Mouse (Mus musculus): ENCODE results near the gene Slc39a13.

Gene Slc39a13

GRCm38 (mm10) chr2:91088987-91089386, 18.8 kb upstream of the Slc39a13 start:
- DNase-seq (ENCODE audit: low spot score): no peak

DNA sequence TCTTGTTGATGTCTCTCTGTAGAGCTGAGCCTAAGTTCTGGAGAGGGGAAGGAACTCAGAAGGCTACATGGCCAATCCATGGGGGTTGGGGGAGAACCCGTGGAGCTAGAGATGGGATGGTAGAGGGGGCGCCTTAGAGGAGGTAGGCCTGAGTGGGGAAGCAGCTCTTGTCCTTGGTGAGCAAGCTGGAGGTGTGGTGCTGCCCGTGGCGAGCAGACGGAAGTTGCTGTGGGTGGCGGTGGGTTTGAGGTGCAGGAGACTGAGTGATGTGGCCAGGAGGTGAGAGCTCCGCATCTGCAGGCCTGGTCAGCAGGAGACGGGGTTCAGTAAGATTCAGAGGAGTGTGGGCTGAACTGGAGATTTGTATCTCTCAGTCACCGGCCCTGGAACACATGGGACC, 17.2 kb upstream of the Slc39a13 start:
- DNase-seq (ENCODE audit: low spot score): no peak

GRCm38 (mm10) chr2:91086392-91087237, 16.4 kb upstream of the Slc39a13 start:
- DNase-seq (ENCODE audit: low spot score): no peak

GRCm38 (mm10) chr2:91085494-91086391, 15.5 kb upstream of the Slc39a13 start:
- DNase-seq (ENCODE audit: low spot score): no peak

GRCm38 (mm10) chr2:91084179-91084820, 14.1 kb upstream of the Slc39a13 start:
- DNase-seq (ENCODE audit: low spot score): no peak

DNA sequence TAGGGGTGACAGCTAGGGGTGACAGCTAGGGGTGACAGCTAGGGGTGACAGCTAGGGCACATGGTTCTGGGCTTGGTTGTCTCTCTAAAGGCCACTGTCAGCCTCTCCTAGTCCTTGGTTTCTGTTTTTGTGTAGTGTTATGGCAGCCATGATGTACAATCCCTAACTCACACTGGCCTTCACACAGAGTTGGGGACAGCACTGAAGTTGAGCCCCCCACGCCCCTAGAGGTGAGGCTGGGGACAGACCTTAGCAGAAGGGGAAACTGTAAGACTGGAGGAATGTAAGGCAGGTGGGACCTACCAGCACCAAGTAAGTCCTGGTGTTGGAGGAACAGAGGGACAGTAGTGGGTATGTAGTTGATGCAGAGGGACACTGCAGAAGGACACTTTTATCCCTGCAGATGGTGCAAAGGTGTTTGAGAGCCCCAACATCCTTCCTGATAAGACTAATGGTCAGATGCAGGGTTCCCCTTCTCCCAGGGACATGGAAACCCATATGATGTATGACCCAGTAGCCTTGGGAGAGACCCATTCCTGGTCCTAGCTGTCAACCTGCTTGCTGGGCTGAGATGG, 13.2 kb upstream of the Slc39a13 start:
- no peak for DNase-seq (ENCODE audit: low spot score)

- DNase-seq (ENCODE audit: low spot score): no peak
Measured at GRCm38 (mm10) chr2:91082844-91083243, 12.6 kb upstream of the Slc39a13 start.

DNA sequence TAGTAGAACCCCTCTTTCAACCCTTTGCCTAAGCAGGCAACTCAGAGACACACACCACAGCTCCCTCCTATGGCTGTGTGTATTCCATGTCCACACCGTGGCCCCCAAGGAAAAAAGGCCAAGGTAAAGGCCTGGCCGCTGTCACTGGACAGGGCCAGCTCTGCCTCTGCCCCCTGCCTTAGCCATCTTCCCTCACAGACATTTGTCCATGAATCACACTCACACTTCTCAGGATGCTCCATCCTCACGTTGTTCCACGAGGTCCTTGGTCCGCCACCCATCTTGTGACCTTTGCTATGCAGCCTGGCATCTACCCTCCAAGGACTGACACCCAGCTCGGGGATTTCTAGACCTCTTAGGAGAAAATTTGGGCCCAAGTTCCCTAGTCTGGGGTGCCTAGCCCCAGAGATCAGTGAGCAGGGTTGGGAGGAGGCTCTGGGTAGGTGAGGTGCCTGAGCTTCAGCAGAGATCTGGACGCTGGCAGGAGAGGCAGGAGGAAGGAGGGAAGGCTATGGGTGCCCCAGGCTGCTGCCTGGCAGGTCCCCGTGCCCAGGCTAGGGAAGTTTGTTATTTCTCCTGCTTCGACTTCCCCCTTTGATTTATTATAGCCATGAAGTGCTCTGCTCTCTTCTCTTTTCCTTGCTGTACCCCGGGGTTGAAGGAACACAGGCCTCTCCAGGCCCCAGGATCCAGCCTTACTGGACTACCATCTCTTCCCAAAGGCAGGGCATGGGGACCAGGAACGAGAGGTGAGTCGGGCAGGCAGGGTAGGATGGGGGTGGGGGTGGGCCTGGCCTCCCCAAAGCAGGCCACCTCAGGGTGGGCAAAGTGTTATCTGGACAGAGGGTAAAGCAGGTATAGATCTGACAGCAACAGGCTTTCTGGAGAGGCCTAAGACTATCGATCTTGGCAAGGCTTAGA, 11.8 kb upstream of the Slc39a13 start, which contains the start of gene Spi1:
Spi1 (plus strand) TSS at position 616 of the 921 bp plus-strand sequence.
- DNase-seq (ENCODE audit: low spot score): no peak

- no peak for DNase-seq (ENCODE audit: low spot score)
Measured at GRCm38 (mm10) chr2:91080784-91081513, 10.7 kb upstream of the Slc39a13 start.

GRCm38 (mm10) chr2:91079026-91079384, 8.8 kb upstream of the Slc39a13 start:
- DNase-seq (ENCODE audit: low spot score): no peak

DNA sequence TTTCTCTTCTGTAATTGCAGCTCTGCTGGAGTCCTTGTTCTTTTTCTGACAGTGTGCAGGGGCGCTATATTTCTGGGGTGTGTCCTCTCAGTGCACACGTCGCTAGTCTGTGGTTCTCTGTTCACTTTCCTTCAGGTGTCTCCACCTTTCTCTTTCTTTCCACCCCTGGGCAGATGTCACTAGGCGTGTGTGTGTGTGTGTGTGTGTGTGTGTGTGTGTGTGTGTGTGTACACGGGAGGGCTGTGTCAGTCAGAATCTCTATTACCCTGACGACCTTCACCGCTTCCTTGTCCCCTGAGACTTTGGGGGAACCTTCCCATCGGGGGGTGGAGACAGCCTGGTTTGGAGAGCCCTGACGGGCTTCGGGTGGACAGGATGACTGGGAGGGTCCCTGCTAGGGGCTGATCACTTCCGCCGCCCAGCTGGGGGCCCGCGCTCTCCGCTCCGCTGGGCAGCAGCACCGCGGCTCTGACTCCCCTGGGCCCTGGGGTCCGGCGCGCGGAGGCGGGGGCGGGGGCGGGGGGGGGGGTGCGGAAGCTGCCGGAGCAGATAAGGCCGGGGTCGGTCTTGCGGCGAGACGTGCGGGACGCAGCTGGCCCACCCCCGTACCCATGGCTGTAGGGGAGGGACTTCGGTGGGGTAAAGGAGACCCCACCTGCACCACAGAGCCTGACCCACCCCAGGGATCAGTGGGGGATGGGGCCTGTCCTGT, 8.3 kb upstream of the Slc39a13 start:
- no peak for DNase-seq (ENCODE audit: low spot score)

GRCm38 (mm10) chr2:91077957-91078313, 7.7 kb upstream of the Slc39a13 start:
- DNase-seq (ENCODE audit: low spot score): no peak

GRCm38 (mm10) chr2:91072092-91072491, 1.9 kb upstream of the Slc39a13 start:
- no peak for DNase-seq (ENCODE audit: low spot score)

GRCm38 (mm10) chr2:91071059-91071458, 842 bp upstream of the Slc39a13 start:
- DNase-seq (ENCODE audit: low spot score): no peak

GRCm38 (mm10) chr2:91069306-91070000, 764 bp downstream of the Slc39a13 start:
- no peak for DNase-seq (ENCODE audit: low spot score)

DNA sequence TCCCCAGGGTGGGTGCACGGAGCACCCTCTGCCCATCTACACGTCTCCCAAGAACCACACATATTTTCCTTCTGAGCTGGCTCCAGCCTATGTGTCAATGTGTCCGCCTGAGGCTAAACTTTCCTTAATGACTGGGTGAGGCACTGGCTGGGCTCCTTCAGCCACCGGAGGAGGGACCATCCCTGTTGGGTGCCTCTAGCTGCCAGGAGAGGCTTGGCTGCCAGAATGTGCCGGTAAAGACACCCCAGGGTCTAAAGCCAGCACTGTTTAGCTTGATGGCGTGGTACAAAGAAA, 1.4 kb downstream of the Slc39a13 start:
- no peak for DNase-seq (ENCODE audit: low spot score)

GRCm38 (mm10) chr2:91068162-91068871, 1.9 kb downstream of the Slc39a13 start:
- DNase-seq (ENCODE audit: low spot score): no peak

DNA sequence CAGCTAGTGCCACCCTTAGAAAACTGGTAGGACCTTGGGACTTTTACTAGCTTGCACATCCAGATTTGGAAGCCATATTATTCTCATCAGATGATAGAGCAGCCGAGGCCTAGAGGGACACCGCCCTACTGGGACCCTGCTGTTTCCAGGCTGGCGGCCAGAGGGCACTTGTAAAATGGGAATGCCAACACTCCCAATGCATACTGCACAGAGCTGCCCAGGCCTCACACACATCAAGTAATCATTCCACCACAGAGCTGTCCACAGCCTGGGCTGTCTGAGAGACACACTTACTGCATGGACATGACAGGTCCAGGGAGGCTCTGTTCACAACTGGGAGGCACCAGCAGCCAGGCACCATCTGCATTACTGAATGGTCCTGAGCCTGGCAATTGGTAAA, 3.8 kb downstream of the Slc39a13 start:
- no peak for DNase-seq (ENCODE audit: low spot score)

- no peak for DNase-seq (ENCODE audit: low spot score)
Measured at GRCm38 (mm10) chr2:91065544-91065943, 4.7 kb downstream of the Slc39a13 start.
